Mouse (Mus musculus) kidney, embryonic 16.5 days (tissue): Measurements from ENCODE around the gene Pgk2. TPM values are rescaled to one million over a fixed set of nuclear protein-coding genes. Genes with fewer than 3 reads are reported as not detected.
"Not testable (repeated sequence)": the region's sequence is repeated elsewhere in the genome, so short reads cannot be mapped to it uniquely, and the experiment has no call there.

ENCODE experiments used
- ATAC-seq: fragments of 200-750 bp; cut with Nextera tagmentation; 2 replicates; pipeline ENCODE4 v1.8.0; 2017; ENCODE audit warnings: moderate TSS enrichment; ENCODE audit not compliant: low FRiP score, low TSS enrichment
- H3K27ac ChIP-seq: fragments of 300-500 bp; sonication (generic); 2 replicates; pipeline ENCODE4 v1.5.1; 2014; ENCODE audit warnings: low read length
- H3K27me3 ChIP-seq: fragments of 300-500 bp; sonication (generic); 2 replicates; pipeline ENCODE4 v1.6.1; 2014; ENCODE audit warnings: low read length, control low read depth, mixed read lengths; ENCODE audit not compliant: insufficient read depth
- H3K36me3 ChIP-seq: fragments of 300-500 bp; sonication (generic); 2 replicates; pipeline ENCODE4 v1.6.1; 2014; ENCODE audit warnings: low read length, control low read depth, mixed read lengths; ENCODE audit not compliant: insufficient read depth
- H3K4me1 ChIP-seq: fragments of 300-500 bp; sonication (generic); 2 replicates; pipeline ENCODE4 v1.6.1; 2014; ENCODE audit warnings: low read length, control low read depth, mixed read lengths; ENCODE audit not compliant: insufficient read depth
- H3K4me2 ChIP-seq: fragments of 300-500 bp; sonication (generic); replicated peaks from 2 replicates; pipeline ENCODE4 v1.6.1; 2014; ENCODE audit warnings: low read depth, low read length
- H3K4me3 ChIP-seq: fragments of 300-500 bp; sonication (generic); 2 replicates; pipeline ENCODE4 v1.5.1; 2014; ENCODE audit warnings: mild to moderate bottlenecking, low read length
- H3K9ac ChIP-seq: fragments of 300-500 bp; sonication (generic); replicated peaks from 2 replicates; pipeline ENCODE4 v1.6.1; 2014; ENCODE audit warnings: low read length
- H3K9me3 ChIP-seq: fragments of 300-500 bp; sonication (generic); 2 replicates; pipeline ENCODE4 v1.6.1; 2016; ENCODE audit warnings: low read length, control low read depth
- WGBS: fragments of 180-500 bp; shearing (Covaris S2); extraction: QIAGEN DNeasy Blood & Tissue Kit; methylation state at CpG from one replicate; pipeline ENCODE4 v1.1.7; 2014; 5-methylcytosine and 5-hydroxymethylcytosine counted together
- polyA plus RNA-seq: library from polyadenylated mRNA; unstranded; fragments of >200 nt; fragmentation: Nextera tagmentation; extraction: Ambion mirVana; gene quantifications from 2 replicates; pipeline ENCODE4 v1.2.1, GENCODE M21; 2015

Gene Pgk2
- not detected in 2 replicates for polyA plus RNA-seq

DNA sequence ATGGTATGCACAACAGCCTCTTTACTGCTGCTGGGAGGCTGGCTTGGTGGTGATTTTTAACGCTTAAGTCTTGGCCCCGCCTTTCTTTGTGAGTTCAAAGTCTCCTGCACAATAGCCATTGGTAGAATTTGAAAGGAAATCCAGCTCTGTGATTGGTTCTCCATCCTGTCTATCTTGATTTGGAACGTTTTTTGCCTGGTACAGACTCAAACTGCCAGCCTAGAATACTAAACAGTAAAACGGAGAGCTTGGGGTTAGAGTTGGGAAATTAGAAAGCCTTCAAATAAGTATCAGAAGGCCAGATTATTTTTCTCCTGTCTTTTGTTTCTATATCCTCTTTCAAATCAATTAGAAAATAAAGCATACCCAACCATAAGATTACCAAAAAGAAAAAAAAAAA, at the start of gene Pgk2:
Pgk2 (minus strand) TSS at position 101 of the 400 bp plus-strand sequence.
- no peak for ATAC-seq
- Histone ChIP-seq H3K4me3 (no peak within 1 kb of the TSS), H3K9ac (no peak within 1 kb of the TSS), H3K9me3 (no peaks in the 10 kb centered on the region), H3K27me3 (no peaks in the 10 kb centered on the region), H3K27ac (no peak within 1 kb of the TSS), H3K4me1 (no peaks in the 10 kb centered on the region), H3K36me3 (no peaks in the 10 kb centered on the region), H3K4me2 (no peak within 1 kb of the TSS)
- WGBS = 79% methylated on average over 4 of the region's 4 CpGs

DNA sequence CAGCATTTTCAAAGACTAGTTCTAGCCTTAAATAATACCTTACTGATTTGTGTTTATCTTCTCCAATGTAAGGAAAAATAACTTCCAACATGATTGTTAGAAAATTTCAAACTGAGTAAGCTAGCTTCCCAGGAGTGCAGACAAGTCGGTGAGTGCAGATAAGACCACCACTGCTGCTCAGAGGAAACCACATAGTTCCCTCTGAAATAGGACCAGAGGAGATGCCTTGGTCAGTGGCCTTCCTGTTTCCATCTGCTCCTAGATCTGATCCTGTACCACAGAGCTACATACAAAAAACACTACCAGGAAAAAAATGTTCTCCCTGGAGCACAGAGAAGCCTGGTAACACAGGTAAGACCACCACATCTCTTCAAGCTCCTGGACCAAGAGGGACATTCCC, 44.0 kb upstream of the Pgk2 start:
- Histone ChIP-seq H3K27ac (no peak overlapping the region), H3K9ac (no peak overlapping the region), H3K9me3 (no peaks in the 10 kb centered on the region), H3K4me3 (no peak overlapping the region), H3K4me1 (no peaks in the 10 kb centered on the region), H3K36me3 (no peaks in the 10 kb centered on the region), H3K27me3 (no peaks in the 10 kb centered on the region), H3K4me2 (no peak overlapping the region)
- no peak for ATAC-seq
- WGBS = 92% methylated on average over 1 of the region's 1 CpGs

DNA sequence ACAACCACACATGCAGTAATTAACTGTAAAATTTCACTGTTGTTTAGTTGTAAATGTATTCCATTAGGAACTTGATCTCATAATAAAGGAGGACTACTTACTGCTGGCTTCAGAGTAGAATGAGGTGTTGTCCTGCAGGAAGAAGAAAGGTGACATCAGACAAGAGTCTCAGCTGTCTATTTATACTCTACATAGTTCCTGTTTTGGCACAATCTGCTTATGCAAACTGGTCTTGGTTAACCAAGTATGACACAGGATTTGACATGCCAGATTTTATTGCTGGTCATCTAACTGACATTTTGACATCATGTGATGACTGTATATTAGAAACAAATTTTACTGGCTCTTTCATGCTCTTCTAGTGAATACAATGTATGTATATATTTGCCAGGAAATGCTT, 33.7 kb upstream of the Pgk2 start, which contains the start of gene Crisp3:
Crisp3 (minus strand) TSS at position 154 of the 400 bp plus-strand sequence.
- H3K27me3 ChIP-seq = no peaks in the 10 kb centered on the region
- no peaks in the 10 kb centered on the region for H3K36me3 ChIP-seq
- ATAC-seq = no peak
- H3K9me3 ChIP-seq = no peaks in the 10 kb centered on the region
- H3K4me1 ChIP-seq = no peaks in the 10 kb centered on the region
- no peak within 1 kb of the TSS for H3K9ac ChIP-seq
- H3K4me2 ChIP-seq = no peak within 1 kb of the TSS
- H3K4me3 ChIP-seq = no peak within 1 kb of the TSS
- H3K27ac ChIP-seq = no peak within 1 kb of the TSS

DNA sequence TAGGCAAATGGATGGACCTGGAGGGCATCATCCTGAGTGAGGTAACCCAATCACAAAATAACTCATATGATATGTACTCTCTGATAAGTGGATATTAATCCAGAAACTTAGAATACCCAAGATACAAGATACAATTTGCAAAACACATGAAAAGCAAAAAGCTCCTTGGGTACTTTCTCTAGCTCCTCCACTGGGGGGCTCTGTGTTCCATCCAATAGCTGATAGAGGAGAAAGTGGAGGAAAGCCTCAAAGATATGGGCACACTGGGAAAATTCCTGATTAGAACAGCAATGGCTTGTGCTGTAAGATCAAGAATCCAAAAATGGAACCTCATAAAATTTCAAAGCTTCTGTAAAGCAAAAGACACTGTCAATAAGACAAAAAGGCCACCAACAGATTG, 6.6 kb downstream of the Pgk2 start:
- H3K27ac ChIP-seq, H3K4me3 ChIP-seq, H3K9ac ChIP-seq, H3K9me3 ChIP-seq, ATAC-seq, H3K4me2 ChIP-seq, H3K27me3 ChIP-seq, H3K36me3 ChIP-seq, H3K4me1 ChIP-seq: not testable (repeated sequence)

DNA sequence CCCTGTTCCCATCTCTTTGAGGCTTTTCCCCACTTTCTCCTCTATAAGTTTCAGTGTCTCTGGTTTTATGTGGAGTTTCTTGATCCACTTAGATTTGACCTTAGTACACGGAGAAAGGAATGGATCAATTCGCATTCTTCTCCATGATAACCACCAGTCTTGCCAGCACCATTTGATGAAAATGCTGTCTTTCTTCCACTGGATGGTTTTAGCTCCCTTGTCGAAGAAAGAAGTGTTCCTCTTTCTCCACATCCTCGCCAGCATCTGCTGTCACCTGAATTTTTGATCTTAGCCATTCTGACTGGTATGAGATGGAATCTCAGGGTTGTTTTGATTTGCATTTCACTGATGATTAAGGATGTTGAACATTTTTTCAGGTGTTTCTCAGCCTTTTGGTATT, 18.2 kb downstream of the Pgk2 start:
- H3K36me3 ChIP-seq, H3K4me3 ChIP-seq, H3K4me1 ChIP-seq, H3K4me2 ChIP-seq, H3K27ac ChIP-seq, H3K9ac ChIP-seq, H3K9me3 ChIP-seq, ATAC-seq, H3K27me3 ChIP-seq: not testable (repeated sequence)
- 87% methylated on average over 4 of the region's 4 CpGs for WGBS

DNA sequence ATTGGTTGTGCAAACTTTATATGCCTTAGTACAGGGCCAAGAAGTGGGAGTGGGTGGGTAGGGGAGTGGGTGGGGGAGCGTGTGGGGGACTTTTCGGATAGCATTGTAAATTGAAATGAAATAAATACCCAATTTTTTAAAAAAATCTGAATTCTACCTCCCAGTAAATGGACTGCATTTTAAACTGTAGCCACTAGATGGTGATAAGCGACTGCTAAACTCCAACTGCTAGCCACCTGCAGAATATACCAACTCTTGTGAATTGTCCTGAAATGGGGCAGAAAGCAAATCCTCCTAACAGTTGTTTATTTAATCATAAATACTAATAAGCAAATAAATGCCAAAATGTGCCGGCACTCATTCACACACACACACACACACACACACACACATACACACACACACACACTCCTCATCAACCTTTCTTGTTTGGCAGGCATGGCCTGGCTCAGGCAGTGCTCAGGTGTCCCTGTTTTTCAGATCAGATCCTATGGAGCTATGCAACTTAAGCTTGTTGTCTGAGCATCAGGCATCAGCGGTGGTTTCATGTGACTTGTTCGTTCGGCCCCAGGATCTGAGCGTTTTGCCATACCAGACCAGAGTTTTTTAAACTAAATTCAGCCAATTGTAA, 50.6 kb downstream of the Pgk2 start:
- not testable (repeated sequence) for H3K9ac ChIP-seq, H3K4me1 ChIP-seq, H3K4me2 ChIP-seq, H3K27me3 ChIP-seq, H3K36me3 ChIP-seq, H3K4me3 ChIP-seq, ATAC-seq, H3K9me3 ChIP-seq, H3K27ac ChIP-seq
- WGBS = 40% methylated on average over 8 of the region's 8 CpGs

Other genes starting within 250 kb of the Pgk2 start
- gene AC192777.2, start 113.2 kb downstream of the Pgk2 start, polyA plus RNA-seq = not detected in 2 replicates
- not detected in 2 replicates for gene Crisp3, start 33.6 kb upstream of the Pgk2 start, polyA plus RNA-seq
- 0.21 TPM in 2 replicates for gene Crisp1, start 110.6 kb upstream of the Pgk2 start, polyA plus RNA-seq